Mouse (Mus musculus): Measurements from ENCODE around the gene Grik4. TPM values are rescaled to one million over a fixed set of nuclear protein-coding genes. Genes with fewer than 3 reads are reported as not detected.

Grik4 gene
- polyA plus RNA-seq, 1 experiment, result 0.26 TPM

GRCm38 (mm10) chr9:42533491-42533890, 410.8 kb downstream of the Grik4 start:
- H3K27ac ChIP-seq (ENCODE audit: insufficient read depth, low read length), result no peak overlapping the region
- H3K4me1 ChIP-seq (ENCODE audit: control insufficient read depth, insufficient read depth, low read length), result peaks cover 8% of the 10 kb centered on the region; the same call in 1 of the 2 replicates

GRCm38 (mm10) chr9:42533041-42533440, 411.3 kb downstream of the Grik4 start:
- H3K4me1 ChIP-seq (ENCODE audit: control insufficient read depth, insufficient read depth, low read length), result peaks cover 8% of the 10 kb centered on the region; the same call in 1 of the 2 replicates

More at GRCm38 (mm10) chr9:42533491-42533890, 410.8 kb downstream of the Grik4 start:
- H3K4me3 ChIP-seq (ENCODE audit: insufficient read depth, low read length), result no peak overlapping the region
- no peak for TF ChIP-seq CTCF (IDR thresholded peaks at IDR 0.05; ENCODE audit: borderline replicate concordance, insufficient read depth, low read length)
- TF ChIP-seq POLR2A (IDR thresholded peaks at IDR 0.05; ENCODE audit: low read depth, low read length), result no peak

GRCm38 (mm10) chr9:42531951-42532350, 412.3 kb downstream of the Grik4 start:
- no peak overlapping the region for H3K4me3 ChIP-seq (ENCODE audit: insufficient read depth, low read length)
- H3K4me1 ChIP-seq (ENCODE audit: control insufficient read depth, insufficient read depth, low read length), result peaks cover 8% of the 10 kb centered on the region; the same call in 1 of the 2 replicates
- no peak overlapping the region for H3K27ac ChIP-seq (ENCODE audit: insufficient read depth, low read length)
- TF ChIP-seq POLR2A (IDR thresholded peaks at IDR 0.05; ENCODE audit: low read depth, low read length) (no peak), CTCF (IDR thresholded peaks at IDR 0.05; ENCODE audit: borderline replicate concordance, insufficient read depth, low read length) (no peak)

More at GRCm38 (mm10) chr9:42533041-42533440, 411.3 kb downstream of the Grik4 start:
- H3K4me3 ChIP-seq (ENCODE audit: insufficient read depth, low read length), result no peak overlapping the region
- no peak overlapping the region for H3K27ac ChIP-seq (ENCODE audit: insufficient read depth, low read length)
- TF ChIP-seq POLR2A (IDR thresholded peaks at IDR 0.05; ENCODE audit: low read depth, low read length) (no peak), CTCF (IDR thresholded peaks at IDR 0.05; ENCODE audit: borderline replicate concordance, insufficient read depth, low read length) (no peak)

- Histone ChIP-seq H3K4me1 (ENCODE audit: control insufficient read depth, insufficient read depth, low read length) (peaks cover 8% of the 10 kb centered on the region; the same call in 1 of the 2 replicates), H3K4me3 (ENCODE audit: insufficient read depth, low read length) (no peak overlapping the region), H3K27ac (ENCODE audit: insufficient read depth, low read length) (no peak overlapping the region)
- no peak for TF ChIP-seq POLR2A (IDR thresholded peaks at IDR 0.05; ENCODE audit: low read depth, low read length)
- TF ChIP-seq CTCF (IDR thresholded peaks at IDR 0.05; ENCODE audit: borderline replicate concordance, insufficient read depth, low read length), result no peak
These were observed 413.8 kb downstream of the Grik4 start for GRCm38 (mm10) chr9:42530221-42531152.

- Histone ChIP-seq H3K4me1 (ENCODE audit: control insufficient read depth, insufficient read depth, low read length) (no peaks in the 10 kb centered on the region), H3K27ac (ENCODE audit: insufficient read depth, low read length) (no peak overlapping the region), H3K4me3 (ENCODE audit: insufficient read depth, low read length) (no peak overlapping the region)
- no peak for TF ChIP-seq CTCF (IDR thresholded peaks at IDR 0.05; ENCODE audit: borderline replicate concordance, insufficient read depth, low read length)
- no peak for TF ChIP-seq POLR2A (IDR thresholded peaks at IDR 0.05; ENCODE audit: low read depth, low read length)
These were observed 423.7 kb downstream of the Grik4 start for GRCm38 (mm10) chr9:42520587-42521084.

GRCm38 (mm10) chr9:42518163-42518562, 426.1 kb downstream of the Grik4 start:
- no peak for TF ChIP-seq POLR2A (IDR thresholded peaks at IDR 0.05; ENCODE audit: low read depth, low read length)
- no peak for TF ChIP-seq CTCF (IDR thresholded peaks at IDR 0.05; ENCODE audit: borderline replicate concordance, insufficient read depth, low read length)

GRCm38 (mm10) chr9:42513159-42513558, 431.1 kb downstream of the Grik4 start:
- H3K4me3 ChIP-seq (ENCODE audit: insufficient read depth, low read length), result no peak overlapping the region
- H3K27ac ChIP-seq (ENCODE audit: insufficient read depth, low read length), result no peak overlapping the region
- H3K4me1 ChIP-seq (ENCODE audit: control insufficient read depth, insufficient read depth, low read length), result peaks cover 3% of the 10 kb centered on the region; the same call in 1 of the 2 replicates
- no peak for TF ChIP-seq POLR2A (IDR thresholded peaks at IDR 0.05; ENCODE audit: low read depth, low read length)
- no peak for TF ChIP-seq CTCF (IDR thresholded peaks at IDR 0.05; ENCODE audit: borderline replicate concordance, insufficient read depth, low read length)

More at GRCm38 (mm10) chr9:42518163-42518562, 426.1 kb downstream of the Grik4 start:
- Histone ChIP-seq H3K4me3 (ENCODE audit: insufficient read depth, low read length) (no peak overlapping the region), H3K4me1 (ENCODE audit: control insufficient read depth, insufficient read depth, low read length) (peaks cover 3% of the 10 kb centered on the region; the same call in 1 of the 2 replicates), H3K27ac (ENCODE audit: insufficient read depth, low read length) (no peak overlapping the region)

- no peak overlapping the region for H3K27ac ChIP-seq (ENCODE audit: insufficient read depth, low read length)
These were observed 432.0 kb downstream of the Grik4 start for GRCm38 (mm10) chr9:42512312-42512711.

GRCm38 (mm10) chr9:42508235-42508634, 436.1 kb downstream of the Grik4 start:
- H3K4me3 ChIP-seq (ENCODE audit: insufficient read depth, low read length), result no peak overlapping the region
- no peaks in the 10 kb centered on the region for H3K4me1 ChIP-seq (ENCODE audit: control insufficient read depth, insufficient read depth, low read length)
- H3K27ac ChIP-seq (ENCODE audit: insufficient read depth, low read length), result no peak overlapping the region
- TF ChIP-seq CTCF (IDR thresholded peaks at IDR 0.05; ENCODE audit: borderline replicate concordance, insufficient read depth, low read length), result no peak
- no peak for TF ChIP-seq POLR2A (IDR thresholded peaks at IDR 0.05; ENCODE audit: low read depth, low read length)

More at GRCm38 (mm10) chr9:42512312-42512711, 432.0 kb downstream of the Grik4 start:
- TF ChIP-seq CTCF (IDR thresholded peaks at IDR 0.05; ENCODE audit: borderline replicate concordance, insufficient read depth, low read length), result no peak
- no peak for TF ChIP-seq POLR2A (IDR thresholded peaks at IDR 0.05; ENCODE audit: low read depth, low read length)
- Histone ChIP-seq H3K4me3 (ENCODE audit: insufficient read depth, low read length) (no peak overlapping the region), H3K4me1 (ENCODE audit: control insufficient read depth, insufficient read depth, low read length) (peaks cover 3% of the 10 kb centered on the region; the same call in 1 of the 2 replicates)

Measured in embryonic fibroblast, embryonic 13.5 days (primary cell).